Mouse (Mus musculus) stomach, postnatal 0 days (tissue): ENCODE data around the gene Slc12a4. TPM values are rescaled to one million over a fixed set of nuclear protein-coding genes. Genes with fewer than 3 reads are reported as not detected.

Experiments used
- ATAC-seq: fragments of 200-750 bp; cut with Nextera tagmentation; 2 replicates; pipeline ENCODE4 v1.8.0; 2017; ENCODE audit not compliant: low FRiP score, low TSS enrichment
- DNase-seq: peaks from one replicate; pipeline ENCODE4 v3.0.0-alpha.2; 2016; ENCODE audit warnings: low spot score
- H3K27ac ChIP-seq: fragments of 300-500 bp; sonication (generic); replicated peaks from 2 replicates; pipeline ENCODE4 v1.5.1; 2014; ENCODE audit warnings: mild to moderate bottlenecking, control low read depth
- H3K27me3 ChIP-seq: fragments of 300-500 bp; sonication (generic); 2 replicates; pipeline ENCODE4 v1.6.1; 2014; ENCODE audit warnings: low read length; ENCODE audit not compliant: control insufficient read depth, insufficient read depth
- H3K36me3 ChIP-seq: fragments of 300-500 bp; sonication (generic); 2 replicates; pipeline ENCODE4 v1.6.1; 2014; ENCODE audit warnings: low read length, mixed read lengths; ENCODE audit not compliant: control insufficient read depth, insufficient read depth
- H3K4me1 ChIP-seq: fragments of 300-500 bp; sonication (generic); replicated peaks from 2 replicates; pipeline ENCODE4 v1.6.1; 2014; ENCODE audit warnings: antibody characterized with exemption; ENCODE audit not compliant: control insufficient read depth, insufficient read depth
- H3K4me2 ChIP-seq: fragments of 300-500 bp; sonication (generic); replicated peaks from 2 replicates; pipeline ENCODE4 v1.6.1; 2014; ENCODE audit warnings: low read depth, mild to moderate bottlenecking, control low read depth, moderate library complexity
- H3K4me3 ChIP-seq: fragments of 300-500 bp; sonication (generic); 2 replicates; pipeline ENCODE4 v1.5.1; 2014; ENCODE audit warnings: low read depth, low read length, control low read depth
- H3K9ac ChIP-seq: fragments of 300-500 bp; sonication (generic); 2 replicates; pipeline ENCODE4 v1.6.1; 2014; ENCODE audit warnings: mild to moderate bottlenecking, low read length, control low read depth, mixed read lengths
- H3K9me3 ChIP-seq: fragments of 300-500 bp; sonication (generic); 2 replicates; pipeline ENCODE4 v1.6.1; 2016; ENCODE audit warnings: low read length; ENCODE audit not compliant: control insufficient read depth
- CTCF ChIP-seq: IDR thresholded peaks from 2 replicates; pipeline ENCODE4 v1.5.1; 2016; ENCODE audit warnings: antibody characterized with exemption, low read depth, mild to moderate bottlenecking, moderate library complexity
- EP300 ChIP-seq: optimal IDR thresholded peaks from 2 replicates; pipeline ENCODE3; 2016; ENCODE audit warnings: antibody characterized with exemption
- WGBS: fragments of 180-500 bp; shearing (Covaris S2); extraction: QIAGEN DNeasy Blood & Tissue Kit; methylation state at CpG from one replicate; pipeline ENCODE4 v1.1.7; 2014; 5-methylcytosine and 5-hydroxymethylcytosine counted together
- polyA plus RNA-seq: library from polyadenylated mRNA; unstranded; fragments of >200 nt; fragmentation: Nextera tagmentation; extraction: Ambion mirVana; gene quantifications from 2 replicates; pipeline ENCODE4 v1.2.1, GENCODE M21; 2015

The Slc12a4 gene
- polyA plus RNA-seq, 1 experiment from 2014 or later, result 12.8 TPM

GRCm38 (mm10) chr8:105933762-105934161 lies 32.1 kb downstream of the Slc12a4 start, which contains the start of gene Ctrl:
Ctrl (minus strand) TSS chr8:105933862.
- Histone ChIP-seq H3K27ac (no peak within 1 kb of the TSS), H3K4me3 (no peak within 1 kb of the TSS), H3K9ac (no peak within 1 kb of the TSS), H3K4me1 (peaks cover 3% of the 10 kb centered on the region; the same call in 1 of the 2 replicates), H3K27me3 (no peaks in the 10 kb centered on the region), H3K9me3 (no peaks in the 10 kb centered on the region), H3K36me3 (peaks cover 7% of the 10 kb centered on the region), H3K4me2 (no peak within 1 kb of the TSS)
- 90% methylated on average over 2 of the region's 2 CpGs for WGBS
- TF ChIP-seq EP300, result no peak
- TF ChIP-seq CTCF, result no peak
- no peak for ATAC-seq
- DNase-seq, result no peak

DNA sequence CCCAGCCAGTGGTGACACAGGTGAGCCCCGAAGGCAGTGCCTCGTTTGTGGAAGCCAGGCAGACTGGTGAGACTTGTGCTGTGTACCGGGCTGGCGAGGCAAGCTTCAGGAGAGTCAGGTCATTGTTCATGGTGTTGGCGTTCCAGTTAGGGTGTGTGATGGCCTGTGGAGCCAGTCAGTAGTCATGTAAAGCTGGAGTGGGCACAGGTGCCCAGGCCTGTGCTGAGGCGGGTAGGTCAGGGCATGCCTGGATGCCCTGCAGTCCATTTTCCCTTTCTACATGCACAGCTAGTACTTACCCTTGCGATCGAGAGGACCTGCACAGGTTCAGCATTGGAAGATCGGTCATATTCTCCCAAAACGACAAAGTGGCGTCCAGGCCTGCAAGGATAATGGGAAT lies 33.4 kb downstream of the Slc12a4 start:
- Histone ChIP-seq H3K4me1 (peaks cover 3% of the 10 kb centered on the region; the same call in 1 of the 2 replicates), H3K36me3 (peaks cover 7% of the 10 kb centered on the region), H3K27ac (no peak overlapping the region), H3K9me3 (no peaks in the 10 kb centered on the region), H3K4me3 (no peak overlapping the region), H3K4me2 (no peak overlapping the region), H3K9ac (no peak overlapping the region), H3K27me3 (no peaks in the 10 kb centered on the region)
- 88% methylated on average over 11 of the region's 11 CpGs for WGBS
- TF ChIP-seq CTCF, result no peak
- TF ChIP-seq EP300, result no peak
- ATAC-seq (no peak), DNase-seq (no peak)

DNA sequence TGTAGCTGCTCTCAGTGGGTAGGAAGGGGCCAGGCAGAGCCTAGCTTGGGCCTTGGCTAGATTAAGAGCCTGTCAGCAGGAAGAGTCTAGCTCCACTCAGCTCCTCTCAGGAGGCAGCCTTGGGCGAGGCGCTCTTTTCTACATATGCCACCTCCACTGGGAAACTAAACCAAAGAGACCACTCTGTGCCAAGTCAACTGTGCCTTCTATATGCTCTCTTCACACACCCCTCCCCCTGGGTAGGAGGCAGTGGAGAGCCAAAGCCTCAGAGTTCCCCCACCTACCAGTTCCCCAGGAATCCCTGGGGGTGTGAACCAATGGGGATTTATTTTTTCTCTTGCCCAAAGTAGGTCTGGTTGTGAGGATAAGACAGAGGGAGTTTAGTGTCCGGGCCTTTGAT lies 34.6 kb downstream of the Slc12a4 start:
- Histone ChIP-seq H3K4me1 (no peaks in the 10 kb centered on the region), H3K9me3 (no peaks in the 10 kb centered on the region), H3K27me3 (no peaks in the 10 kb centered on the region), H3K4me3 (no peak overlapping the region), H3K9ac (no peak overlapping the region), H3K27ac (no peak overlapping the region), H3K4me2 (no peak overlapping the region), H3K36me3 (peaks cover 7% of the 10 kb centered on the region)
- DNase-seq (no peak), ATAC-seq (no peak)
- TF ChIP-seq EP300 (no peak), CTCF (no peak)
- WGBS, result 95% methylated on average over 3 of the region's 3 CpGs

DNA sequence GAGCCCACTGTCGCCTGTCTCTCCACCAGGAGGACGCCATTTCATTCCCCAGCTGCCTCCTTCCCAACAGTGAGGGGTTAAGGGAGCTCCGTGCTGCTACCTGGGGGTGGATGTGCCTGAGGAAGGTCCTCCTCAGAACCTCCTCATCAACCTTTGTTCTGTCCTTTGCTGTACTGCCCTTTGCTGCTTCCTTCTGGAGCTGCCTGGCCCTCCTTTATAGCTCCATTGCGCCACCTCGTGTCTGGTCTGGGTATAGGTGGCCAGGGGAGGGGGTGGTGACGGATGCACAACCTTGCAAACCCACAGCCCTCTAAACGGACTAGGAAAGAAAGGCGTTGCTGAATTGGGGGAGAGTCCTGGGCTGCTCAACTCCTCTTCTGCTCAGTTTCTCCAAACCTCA lies 35.3 kb downstream of the Slc12a4 start:
- H3K27me3 ChIP-seq, result no peaks in the 10 kb centered on the region
- 19% methylated on average over 8 of the region's 8 CpGs for WGBS
- peaks cover 9% of the 10 kb centered on the region for H3K36me3 ChIP-seq
- no peak overlapping the region for H3K4me3 ChIP-seq
- H3K4me2 ChIP-seq, result no peak overlapping the region
- TF ChIP-seq CTCF (peak; percentile 97), EP300 (no peak)
- DNase-seq (peak; percentile 84), ATAC-seq (peak; percentile 53)
- no peaks in the 10 kb centered on the region for H3K9me3 ChIP-seq
- H3K4me1 ChIP-seq, result no peaks in the 10 kb centered on the region
- H3K27ac ChIP-seq, result no peak overlapping the region
- no peak overlapping the region for H3K9ac ChIP-seq

- H3K4me1 ChIP-seq, result no peaks in the 10 kb centered on the region
Observed at GRCm38 (mm10) chr8:105925123-105925522, 40.8 kb downstream of the Slc12a4 start.

GRCm38 (mm10) chr8:105919390-105919789 lies 46.5 kb downstream of the Slc12a4 start:
- Histone ChIP-seq H3K27ac (no peak overlapping the region), H3K9ac (no peak overlapping the region), H3K36me3 (peaks cover 2% of the 10 kb centered on the region; the same call in 1 of the 2 replicates), H3K9me3 (no peaks in the 10 kb centered on the region), H3K4me3 (no peak overlapping the region), H3K27me3 (no peaks in the 10 kb centered on the region), H3K4me1 (no peaks in the 10 kb centered on the region), H3K4me2 (no peak overlapping the region)
- ATAC-seq (no peak), DNase-seq (no peak)
- TF ChIP-seq EP300 (no peak), CTCF (no peak)
- WGBS, result 62% methylated on average over 3 of the region's 3 CpGs

More at GRCm38 (mm10) chr8:105925123-105925522, 40.8 kb downstream of the Slc12a4 start:
- Histone ChIP-seq H3K4me3 (no peak overlapping the region), H3K4me2 (no peak overlapping the region), H3K27ac (no peak overlapping the region), H3K27me3 (no peaks in the 10 kb centered on the region), H3K9me3 (no peaks in the 10 kb centered on the region), H3K36me3 (peaks cover 10% of the 10 kb centered on the region; the same call in 1 of the 2 replicates), H3K9ac (no peak overlapping the region)
- TF ChIP-seq EP300 (no peak), CTCF (no peak)
- 70% methylated on average over 3 of the region's 3 CpGs for WGBS
- ATAC-seq (no peak), DNase-seq (no peak)
